Mouse (Mus musculus) kidney, adult 2 months (tissue): ENCODE results near the gene Tas1r1.
A peak's percentile ranks its signal among the peaks of the same experiment; 100 is the strongest.

ENCODE experiments used
- CTCF ChIP-seq: fragments of 200-500 bp; conservative IDR thresholded peaks from 2 replicates; pipeline ENCODE4 v1.5.1; 2011; ENCODE audit warnings: low read depth, mild to moderate bottlenecking, control low read depth, low read length, moderate library complexity, mixed read lengths; ENCODE audit not compliant: insufficient read depth, insufficient read length
- POLR2A ChIP-seq: fragments of 200-500 bp; IDR thresholded peaks from one replicate; pipeline ENCODE4 v1.6.1; 2011; ENCODE audit warnings: low read depth, low read length, control low read depth

DNA sequence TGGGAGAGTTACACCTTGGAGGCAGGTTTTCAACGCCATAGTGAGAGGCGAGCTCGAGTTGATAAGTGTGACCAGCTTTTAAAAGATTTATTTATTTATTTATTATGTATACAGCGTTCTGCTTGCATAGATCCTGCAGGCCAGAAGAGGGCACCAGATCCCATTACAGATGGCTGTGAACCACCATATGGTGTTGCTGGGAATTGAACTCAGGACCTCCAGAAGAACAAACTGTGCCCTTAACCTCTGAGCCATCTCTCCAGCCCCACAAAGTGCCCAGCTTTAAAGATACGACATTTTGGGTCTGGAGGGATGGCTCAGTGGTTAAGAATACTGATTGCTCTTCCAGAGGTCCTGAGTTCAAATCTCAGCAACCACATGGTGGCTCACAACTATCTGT lies 9.3 kb downstream of the Tas1r1 start:
- TF ChIP-seq CTCF (peak; percentile 27; the same call in 1 of the 2 replicates), POLR2A (no peak)
